Mouse (Mus musculus): ENCODE data around the gene Olfr980. TPM values are rescaled to one million over a fixed set of nuclear protein-coding genes. Genes with fewer than 3 reads are reported as not detected.
"Not testable (repeated sequence)": the region's sequence is repeated elsewhere in the genome, so short reads cannot be mapped to it uniquely, and the experiment has no call there.

Olfr980 gene
- polyA plus RNA-seq (2015; fragmentation: Nextera tagmentation; extraction: Ambion mirVana): not detected in 2 replicates

DNA sequence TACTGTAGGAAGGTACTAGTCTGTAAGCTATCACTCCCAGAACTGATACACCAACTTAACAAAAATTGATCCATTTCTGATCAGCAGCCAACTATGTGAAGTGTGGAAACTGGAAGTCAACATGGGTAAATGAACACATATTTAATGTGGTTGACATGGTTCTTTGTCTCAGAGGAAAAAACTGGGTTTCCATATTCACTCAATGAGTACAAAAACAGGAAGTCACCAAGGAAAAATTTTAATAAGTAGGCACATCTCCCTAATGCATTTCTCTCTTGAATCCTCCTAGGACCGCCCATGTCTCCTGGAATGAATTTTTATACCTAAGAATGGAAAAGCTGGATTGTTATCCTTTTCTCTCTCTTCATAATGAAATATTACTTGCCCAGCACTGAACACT lies at the start of gene Olfr980:
Gene Olfr980, minus strand, starts transcription at position 101 of the 400 bp plus-strand sequence.
- no peaks in the 10 kb centered on the region for H3K9me3 ChIP-seq
- no peak for ATAC-seq
- H3K4me3 ChIP-seq (replicated peaks): no peak within 1 kb of the TSS
- 90% methylated on average over 1 of the region's 1 CpGs for WGBS
- no peaks in the 10 kb centered on the region for H3K4me1 ChIP-seq (replicated peaks)
- H3K27me3 ChIP-seq: no peaks in the 10 kb centered on the region
- H3K4me2 ChIP-seq (replicated peaks): no peak within 1 kb of the TSS
- no peak within 1 kb of the TSS for H3K27ac ChIP-seq
- no peak within 1 kb of the TSS for H3K9ac ChIP-seq (replicated peaks)
- H3K36me3 ChIP-seq: no peaks in the 10 kb centered on the region

DNA sequence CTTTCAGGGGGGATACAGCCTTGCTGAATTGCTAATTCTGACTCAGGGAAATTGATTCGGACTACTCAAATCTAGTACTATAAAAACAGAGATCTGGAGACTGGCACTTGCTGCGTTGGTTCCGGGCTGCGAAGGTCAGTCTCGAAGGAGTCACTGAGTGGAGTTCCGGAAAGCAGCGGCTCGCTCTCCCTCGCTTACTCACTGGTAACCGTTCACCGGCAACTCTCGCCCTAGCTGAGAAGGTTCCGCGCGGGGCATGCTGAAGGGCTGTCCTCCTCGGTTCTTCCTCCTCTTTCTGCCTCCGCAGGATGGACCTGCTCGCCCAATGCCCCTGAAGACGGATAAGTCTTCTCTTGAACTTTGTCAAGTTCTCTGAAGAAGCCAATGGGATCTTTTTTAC lies 40.8 kb upstream of the Olfr980 start:
- no peak for ATAC-seq
- no peaks in the 10 kb centered on the region for H3K9me3 ChIP-seq
- no peak overlapping the region for H3K27ac ChIP-seq
- H3K4me3 ChIP-seq (replicated peaks): no peak overlapping the region
- no peak overlapping the region for H3K9ac ChIP-seq (replicated peaks)
- H3K36me3 ChIP-seq: no peaks in the 10 kb centered on the region
- 97% methylated on average over 19 of the region's 19 CpGs for WGBS
- no peaks in the 10 kb centered on the region for H3K27me3 ChIP-seq
- H3K4me1 ChIP-seq (replicated peaks): no peaks in the 10 kb centered on the region
- H3K4me2 ChIP-seq (replicated peaks): no peak overlapping the region

DNA sequence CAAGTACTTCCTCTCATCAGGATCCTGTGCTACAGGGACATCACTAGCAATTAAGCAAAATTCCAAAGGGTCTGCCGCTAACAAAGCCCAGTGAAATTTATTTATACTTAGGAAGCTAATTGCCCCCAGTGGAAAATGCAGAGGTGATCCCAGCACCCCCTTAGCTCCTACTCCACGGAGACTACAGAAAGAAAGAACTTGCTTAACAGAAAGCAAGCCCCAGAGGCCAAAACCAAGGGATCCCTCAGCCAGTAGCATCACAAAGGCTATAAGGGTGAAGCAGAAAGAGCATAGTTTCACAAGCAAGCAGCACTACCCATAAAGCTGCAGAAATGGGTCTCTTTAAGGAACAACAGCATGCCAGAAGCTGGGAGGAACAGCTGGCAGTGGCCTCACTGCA lies 11.8 kb upstream of the Olfr980 start, which contains the start of gene Olfr981:
Gene Olfr981, plus strand, starts transcription at position 301 of the 400 bp plus-strand sequence.
- WGBS: 67% methylated on average over 2 of the region's 2 CpGs
- no peaks in the 10 kb centered on the region for H3K9me3 ChIP-seq
- no peaks in the 10 kb centered on the region for H3K27me3 ChIP-seq
- no peak within 1 kb of the TSS for H3K9ac ChIP-seq (replicated peaks)
- no peak within 1 kb of the TSS for H3K27ac ChIP-seq
- no peaks in the 10 kb centered on the region for H3K36me3 ChIP-seq
- no peak within 1 kb of the TSS for H3K4me2 ChIP-seq (replicated peaks)
- H3K4me1 ChIP-seq (replicated peaks): no peaks in the 10 kb centered on the region
- no peak within 1 kb of the TSS for H3K4me3 ChIP-seq (replicated peaks)
- ATAC-seq: no peak

DNA sequence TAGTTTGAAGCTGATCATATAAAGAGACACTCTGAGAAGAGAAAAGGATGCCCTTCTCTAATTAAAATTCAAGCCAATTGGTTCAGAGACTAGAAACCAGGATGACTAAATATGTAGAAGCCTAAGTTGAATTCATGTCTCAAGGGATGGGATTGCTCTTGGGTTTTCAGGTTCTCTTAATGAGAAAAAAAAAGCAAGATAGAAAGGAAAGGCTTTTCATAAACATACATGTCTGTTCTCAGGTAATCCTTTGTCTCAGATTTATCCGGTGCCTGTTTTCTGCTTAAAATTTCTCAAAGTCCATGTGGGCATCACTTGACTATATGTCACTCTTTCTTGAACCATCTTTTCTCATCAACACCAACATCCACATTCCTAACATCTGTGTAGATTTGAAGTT lies 6.0 kb downstream of the Olfr980 start, which contains the start of gene Olfr979:
Gene Olfr979, minus strand, starts transcription at position 101 of the 400 bp plus-strand sequence.
- 84% methylated on average over 1 of the region's 1 CpGs for WGBS
- Histone ChIP-seq H3K27me3 (no peaks in the 10 kb centered on the region), H3K36me3 (no peaks in the 10 kb centered on the region), H3K4me3 (replicated peaks) (no peak within 1 kb of the TSS), H3K9me3 (no peaks in the 10 kb centered on the region), H3K27ac (no peak within 1 kb of the TSS), H3K9ac (replicated peaks) (no peak within 1 kb of the TSS), H3K4me2 (replicated peaks) (no peak within 1 kb of the TSS), H3K4me1 (replicated peaks) (no peaks in the 10 kb centered on the region)
- no peak for ATAC-seq

DNA sequence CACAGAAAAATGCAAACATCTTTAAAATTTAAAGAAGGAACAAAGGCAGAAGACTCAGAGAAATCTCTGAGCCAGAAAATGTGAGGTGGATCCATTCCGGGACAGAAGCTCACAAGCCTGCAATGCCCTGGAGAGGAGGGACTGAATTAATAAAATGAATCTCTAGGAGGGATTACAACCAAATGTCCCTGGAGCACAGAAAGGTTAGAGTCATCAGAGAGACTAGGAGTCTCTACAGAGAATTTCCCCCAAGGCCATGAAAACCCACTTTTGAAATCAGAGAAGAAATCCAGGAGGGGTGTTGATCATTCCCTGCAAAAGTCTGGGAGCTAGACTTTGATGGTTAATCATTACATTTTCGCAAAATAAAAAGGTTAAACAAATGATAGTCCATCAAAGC lies 17.6 kb downstream of the Olfr980 start, which contains the start of gene Olfr978:
Gene Olfr978, plus strand, starts transcription at position 301 of the 400 bp plus-strand sequence.
- Histone ChIP-seq H3K36me3 (no peaks in the 10 kb centered on the region), H3K27me3 (no peaks in the 10 kb centered on the region), H3K27ac (no peak within 1 kb of the TSS), H3K4me3 (replicated peaks) (no peak within 1 kb of the TSS), H3K9ac (replicated peaks) (no peak within 1 kb of the TSS), H3K4me1 (replicated peaks) (no peaks in the 10 kb centered on the region), H3K9me3 (no peaks in the 10 kb centered on the region), H3K4me2 (replicated peaks) (no peak within 1 kb of the TSS)
- 79% methylated on average over 2 of the region's 2 CpGs for WGBS
- no peak for ATAC-seq

DNA sequence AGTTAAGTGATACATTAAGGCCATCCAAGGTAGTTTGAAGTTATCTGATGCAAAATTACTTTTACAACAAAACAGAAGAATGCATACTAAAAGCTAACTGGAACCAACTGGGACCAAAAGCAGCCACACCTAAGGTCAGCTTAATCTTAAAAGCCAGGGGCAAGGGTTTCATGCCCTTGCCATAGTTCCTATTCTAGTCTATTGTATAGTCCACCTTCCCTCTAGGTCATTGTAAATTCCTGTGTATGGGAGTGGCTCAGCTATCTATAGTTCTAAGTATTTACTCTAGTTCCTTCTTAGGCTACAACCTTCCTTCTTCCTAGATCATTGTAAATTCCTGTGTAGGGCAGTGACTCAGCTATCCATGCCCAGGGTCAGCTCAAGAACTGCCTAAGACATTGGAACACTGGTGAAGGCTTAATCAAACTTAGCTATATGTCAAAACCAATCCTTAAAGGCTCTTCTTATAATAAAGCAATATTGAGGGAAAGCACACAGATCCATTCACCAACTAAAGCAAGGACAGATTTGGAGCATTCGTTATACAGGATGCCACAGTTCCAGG lies 32.7 kb downstream of the Olfr980 start:
- not testable (repeated sequence) for H3K9me3 ChIP-seq; H3K27me3 ChIP-seq; H3K4me3 ChIP-seq (replicated peaks); H3K27ac ChIP-seq; H3K4me1 ChIP-seq (replicated peaks); H3K9ac ChIP-seq (replicated peaks); H3K36me3 ChIP-seq; ATAC-seq; H3K4me2 ChIP-seq (replicated peaks)
- WGBS: 83% methylated on average over 1 of the region's 1 CpGs

DNA sequence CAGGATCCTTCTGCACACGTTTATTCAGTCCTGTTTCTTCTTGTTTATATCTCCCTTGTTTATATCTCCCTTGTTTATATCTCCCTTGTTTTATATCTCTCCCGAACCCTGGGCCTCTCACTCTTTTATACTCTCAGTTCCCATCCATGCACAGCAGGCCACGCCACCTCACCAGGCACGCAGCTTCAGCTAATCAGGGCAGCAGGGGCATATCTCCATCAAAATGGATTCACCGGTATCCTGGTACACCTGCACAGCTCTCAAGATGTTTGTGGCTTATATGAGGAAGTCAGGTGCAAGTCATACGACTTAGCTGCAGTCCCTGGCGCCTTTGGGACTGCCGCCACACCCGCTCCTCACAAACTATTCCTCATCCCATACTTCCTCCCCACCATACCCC lies 48.3 kb downstream of the Olfr980 start, which contains the start of gene Olfr976:
Gene Olfr976, minus strand, starts transcription at position 101 of the 400 bp plus-strand sequence.
- H3K9ac ChIP-seq (replicated peaks); H3K9me3 ChIP-seq; H3K27me3 ChIP-seq; H3K4me3 ChIP-seq (replicated peaks); H3K36me3 ChIP-seq; H3K4me1 ChIP-seq (replicated peaks); H3K4me2 ChIP-seq (replicated peaks); ATAC-seq; H3K27ac ChIP-seq: not testable (repeated sequence)
- WGBS: 87% methylated on average over 8 of the region's 9 CpGs

Other genes starting within 250 kb of the Olfr980 start
- not detected in 2 replicates for gene Olfr968, start 226.3 kb downstream of the Olfr980 start, polyA plus RNA-seq (2015; fragmentation: Nextera tagmentation; extraction: Ambion mirVana)
- not detected in 2 replicates for gene Olfr969, start 218.6 kb downstream of the Olfr980 start, polyA plus RNA-seq (2015; fragmentation: Nextera tagmentation; extraction: Ambion mirVana)
- gene Olfr970, start 200.7 kb downstream of the Olfr980 start, polyA plus RNA-seq (2015; fragmentation: Nextera tagmentation; extraction: Ambion mirVana): not detected in 2 replicates
- gene Olfr971, start 172.7 kb downstream of the Olfr980 start, polyA plus RNA-seq (2015; fragmentation: Nextera tagmentation; extraction: Ambion mirVana): not detected in 2 replicates
- gene Olfr972, start 143.2 kb downstream of the Olfr980 start, polyA plus RNA-seq (2015; fragmentation: Nextera tagmentation; extraction: Ambion mirVana): not detected in 2 replicates
- gene Olfr229, start 102.2 kb downstream of the Olfr980 start, polyA plus RNA-seq (2015; fragmentation: Nextera tagmentation; extraction: Ambion mirVana): not detected in 2 replicates
- gene Olfr974, start 72.1 kb downstream of the Olfr980 start, polyA plus RNA-seq (2015; fragmentation: Nextera tagmentation; extraction: Ambion mirVana): not detected in 2 replicates
- gene Olfr975, start 57.5 kb downstream of the Olfr980 start, polyA plus RNA-seq (2015; fragmentation: Nextera tagmentation; extraction: Ambion mirVana): 0.05 TPM in 1 of 2 replicates, not detected in the other
- not detected in 2 replicates for gene Olfr976, start 48.4 kb downstream of the Olfr980 start, polyA plus RNA-seq (2015; fragmentation: Nextera tagmentation; extraction: Ambion mirVana)
- not detected in 2 replicates for gene Olfr978, start 17.5 kb downstream of the Olfr980 start, polyA plus RNA-seq (2015; fragmentation: Nextera tagmentation; extraction: Ambion mirVana)
- not detected in 2 replicates for gene Olfr979, start 6.1 kb downstream of the Olfr980 start, polyA plus RNA-seq (2015; fragmentation: Nextera tagmentation; extraction: Ambion mirVana)
- not detected in 2 replicates for gene Olfr981, start 11.9 kb upstream of the Olfr980 start, polyA plus RNA-seq (2015; fragmentation: Nextera tagmentation; extraction: Ambion mirVana)
- gene Olfr982, start 64.2 kb upstream of the Olfr980 start, polyA plus RNA-seq (2015; fragmentation: Nextera tagmentation; extraction: Ambion mirVana): not detected in 2 replicates
- not detected in 2 replicates for gene Olfr983, start 84.0 kb upstream of the Olfr980 start, polyA plus RNA-seq (2015; fragmentation: Nextera tagmentation; extraction: Ambion mirVana)
- not detected in 2 replicates for gene Olfr984, start 104.6 kb upstream of the Olfr980 start, polyA plus RNA-seq (2015; fragmentation: Nextera tagmentation; extraction: Ambion mirVana)
- gene Olfr985, start 120.6 kb upstream of the Olfr980 start, polyA plus RNA-seq (2015; fragmentation: Nextera tagmentation; extraction: Ambion mirVana): not detected in 2 replicates
- not detected in 2 replicates for gene Tmem225, start 138.5 kb upstream of the Olfr980 start, polyA plus RNA-seq (2015; fragmentation: Nextera tagmentation; extraction: Ambion mirVana)
- 0.08 TPM in 1 of 2 replicates, not detected in the other for gene Olfr986, start 171.3 kb upstream of the Olfr980 start, polyA plus RNA-seq (2015; fragmentation: Nextera tagmentation; extraction: Ambion mirVana)
- 9.5 and 9.6 TPM in 2 replicates for gene Zfp202, start 182.7 kb upstream of the Olfr980 start, polyA plus RNA-seq (2015; fragmentation: Nextera tagmentation; extraction: Ambion mirVana)